Mouse (Mus musculus): ENCODE measurements around the gene Dync2h1. TPM values are rescaled to one million over a fixed set of nuclear protein-coding genes. Genes with fewer than 3 reads are reported as not detected.
"Not testable (repeated sequence)": the region's sequence is repeated elsewhere in the genome, so short reads cannot be mapped to it uniquely, and the experiment has no call there.

Dync2h1 gene
- total RNA-seq, 2 experiments from 2014 or later, result 1.3 TPM

DNA sequence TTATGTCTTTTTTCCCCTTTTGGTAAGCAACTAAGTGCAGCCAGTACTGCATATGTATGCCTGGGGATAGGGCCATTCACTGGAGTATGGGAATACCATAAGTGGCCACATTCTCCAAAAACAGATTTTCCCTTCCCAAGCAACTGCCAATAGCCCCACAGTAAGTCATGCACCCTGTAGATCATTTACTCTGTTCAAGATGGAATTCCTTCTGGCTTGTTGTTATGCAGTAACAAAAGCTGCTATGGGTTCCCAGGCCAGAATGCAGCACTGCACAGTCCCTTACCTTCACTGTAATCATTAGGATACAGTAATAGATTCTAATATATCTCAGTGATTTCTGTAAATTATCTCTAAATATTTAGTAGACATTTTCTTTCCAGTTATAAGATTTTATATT, 190.0 kb downstream of the Dync2h1 start:
- H3K27ac ChIP-seq, result no peak overlapping the region
- TF ChIP-seq CTCF (IDR thresholded peaks at IDR 0.05), result no peak
- H3K4me3 ChIP-seq, result no peak overlapping the region
- intact Hi-C loops (cut with DNase I), result no loop called here
- no peak for DNase-seq

DNA sequence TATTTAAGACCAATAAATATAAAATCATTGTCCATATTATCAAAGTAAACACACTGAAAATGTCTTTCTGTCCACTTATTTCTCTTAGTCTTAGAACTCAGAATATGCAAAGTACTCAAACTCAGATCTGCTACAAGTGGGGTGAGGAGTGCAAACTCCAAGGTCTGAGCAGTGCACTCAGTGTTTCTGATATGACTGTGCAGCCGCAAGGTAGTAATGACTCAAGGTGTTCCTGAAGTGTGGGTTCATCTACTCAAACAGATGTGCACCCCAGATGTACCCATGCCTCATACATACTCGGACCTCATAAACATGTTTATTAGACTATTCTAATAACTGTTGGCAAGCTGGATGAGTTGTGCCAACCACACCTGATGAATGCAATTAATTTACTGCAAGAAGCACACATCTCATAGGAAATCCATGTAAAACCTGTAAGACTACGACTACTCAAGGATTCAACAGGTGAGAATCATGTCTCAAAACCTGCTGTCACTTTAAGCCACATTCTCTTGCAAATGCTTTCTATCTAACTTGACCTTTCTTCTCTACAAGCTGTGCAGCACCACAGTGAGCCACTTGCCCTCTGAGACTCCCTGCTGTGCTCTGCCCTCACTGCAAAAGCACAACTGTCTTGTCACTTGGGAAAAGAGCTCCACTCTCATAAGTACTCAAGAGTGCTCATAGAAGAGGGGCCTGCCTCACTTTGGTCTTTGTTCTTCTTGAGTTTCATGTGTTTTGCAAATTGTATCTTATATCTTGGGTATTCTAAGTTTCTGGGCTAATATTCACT, 195.2 kb downstream of the Dync2h1 start:
- no peak for DNase-seq
- TF ChIP-seq CTCF (IDR thresholded peaks at IDR 0.05), result no peak
- intact Hi-C loops (cut with DNase I), result no loop called here
- H3K27ac ChIP-seq, result no peak overlapping the region
- no peak overlapping the region for H3K4me3 ChIP-seq

DNA sequence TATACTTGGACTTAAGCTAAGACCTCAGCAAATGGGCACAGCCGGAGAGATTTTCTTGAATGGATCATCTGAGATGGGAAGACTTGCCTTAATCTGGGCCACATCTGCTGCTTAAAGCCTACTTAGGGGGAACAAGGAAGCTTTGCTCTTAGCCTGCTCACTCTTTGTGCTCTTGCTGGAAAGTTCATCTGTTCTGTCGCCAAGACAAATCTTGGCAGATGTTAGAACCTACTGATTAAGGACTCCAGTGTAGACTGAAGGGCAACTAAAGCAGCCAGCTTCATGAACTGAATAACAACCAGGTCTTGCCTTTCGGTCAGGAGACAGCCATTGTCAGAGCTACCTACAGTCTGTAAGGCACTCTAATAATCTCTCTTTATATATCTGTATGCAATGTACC, 198.1 kb downstream of the Dync2h1 start:
- Histone ChIP-seq H3K27ac (no peak overlapping the region), H3K4me3 (no peak overlapping the region)
- intact Hi-C loops (cut with DNase I), result no loop called here
- no peak for DNase-seq
- no peak for TF ChIP-seq CTCF (IDR thresholded peaks at IDR 0.05)

GRCm38 (mm10) chr9:6969171-6969570, 215.1 kb downstream of the Dync2h1 start:
- DNase-seq, result no peak
- no peak overlapping the region for H3K27ac ChIP-seq
- no peak for TF ChIP-seq CTCF (IDR thresholded peaks at IDR 0.05)
- intact Hi-C loops (cut with DNase I), result no loop called here
- no peak overlapping the region for H3K4me3 ChIP-seq

DNA sequence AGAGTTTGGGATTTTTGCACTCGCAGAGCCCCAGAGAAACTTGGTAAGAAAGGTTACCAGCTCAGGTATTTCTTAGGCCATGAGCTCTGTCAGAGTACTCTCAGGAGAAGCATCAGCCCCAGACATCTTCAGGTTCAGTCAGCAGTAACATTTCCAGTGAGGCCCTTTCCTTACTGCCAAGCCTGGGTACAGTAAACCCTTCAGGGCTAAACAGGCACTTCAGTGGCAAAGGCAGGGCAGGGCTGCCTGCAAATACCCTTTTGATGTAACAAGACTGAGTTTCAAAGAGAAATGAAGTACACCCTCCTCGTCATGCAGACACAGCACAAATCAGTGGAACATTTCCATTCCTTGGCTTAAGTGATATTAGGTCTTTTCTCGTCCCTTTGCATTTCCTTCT, 219.2 kb downstream of the Dync2h1 start:
- no peak overlapping the region for H3K4me3 ChIP-seq
- H3K27ac ChIP-seq, result no peak overlapping the region
- TF ChIP-seq CTCF (IDR thresholded peaks at IDR 0.05), result no peak
- no peak for DNase-seq
- intact Hi-C loops (cut with DNase I), result no loop called here

DNA sequence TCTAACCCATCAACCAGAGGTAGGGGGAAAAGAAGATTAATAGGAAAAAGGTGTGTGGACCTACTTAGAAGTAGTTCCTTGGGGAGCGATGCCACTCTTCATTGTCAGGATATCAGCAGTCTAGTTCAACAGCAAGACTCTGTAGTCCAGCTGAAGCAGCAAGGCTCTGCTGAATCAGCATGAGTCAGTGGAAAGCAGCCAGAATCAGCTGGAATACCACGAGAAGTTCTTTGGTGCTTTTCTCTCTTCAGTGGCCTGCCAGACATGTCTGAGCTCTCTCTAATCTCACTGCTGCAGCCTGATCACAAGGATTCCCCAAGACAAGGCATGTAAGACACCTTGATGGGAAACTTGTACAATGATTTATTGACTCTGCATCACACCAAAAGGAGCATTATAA, 225.9 kb downstream of the Dync2h1 start:
- no peak for DNase-seq
- Histone ChIP-seq H3K4me3 (no peak overlapping the region), H3K27ac (no peak overlapping the region)
- TF ChIP-seq CTCF (IDR thresholded peaks at IDR 0.05), result no peak
- intact Hi-C loops (cut with DNase I), result no loop called here

DNA sequence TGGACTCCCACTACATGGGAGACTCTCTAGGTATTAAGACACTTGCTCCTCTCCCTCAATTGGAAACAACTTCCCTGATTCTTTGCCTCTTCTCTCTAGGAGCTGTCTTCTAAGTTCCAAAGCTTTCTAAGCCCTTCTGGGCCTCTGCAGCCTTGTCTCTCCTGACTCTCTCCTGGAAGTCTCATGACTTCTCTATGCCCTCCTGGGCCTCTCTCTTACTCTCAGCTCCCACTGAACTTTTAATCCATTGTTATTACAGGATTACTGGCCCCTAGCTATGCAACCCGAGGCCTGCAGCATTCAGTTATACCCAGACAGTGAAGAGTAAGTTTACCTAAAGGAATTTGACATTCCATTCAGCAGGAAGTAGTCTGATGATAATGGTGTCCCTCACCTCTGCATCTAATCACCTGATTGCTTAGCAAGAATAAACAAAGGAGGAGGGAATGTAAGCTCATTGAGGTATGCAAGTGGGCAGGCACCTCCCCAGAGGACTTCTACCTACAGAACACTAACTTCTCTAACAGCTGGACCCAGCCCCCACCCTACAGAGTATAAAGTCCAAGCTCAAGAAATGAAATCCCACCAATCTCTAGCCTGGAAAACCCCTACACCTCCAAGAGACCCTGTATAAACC, 256.7 kb downstream of the Dync2h1 start:
- Histone ChIP-seq H3K4me3 (no peak overlapping the region), H3K27ac (no peak overlapping the region)
- no peak for DNase-seq
- intact Hi-C loops (cut with DNase I), result no loop called here
- TF ChIP-seq CTCF (IDR thresholded peaks at IDR 0.05), result no peak

DNA sequence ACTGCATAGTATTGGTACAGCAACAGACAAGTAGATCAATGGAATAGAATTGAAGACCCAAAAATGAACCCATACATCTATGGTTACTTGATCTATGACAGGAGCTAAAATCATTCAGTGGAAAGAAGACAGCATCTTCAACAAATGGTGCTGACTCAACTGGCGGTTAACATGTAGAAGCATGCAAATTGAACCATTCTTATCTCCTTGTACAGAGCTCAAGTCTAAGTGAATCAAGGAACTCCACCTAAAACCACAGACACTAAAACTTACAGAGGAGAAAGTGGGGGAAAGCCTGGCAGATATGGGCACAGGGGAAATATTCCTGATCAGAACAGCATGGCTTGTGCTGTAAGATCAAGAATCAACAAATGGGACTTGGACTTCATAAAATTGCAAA, 270.8 kb downstream of the Dync2h1 start:
- intact Hi-C loops (cut with DNase I), result no loop called here
- no peak for DNase-seq
- TF ChIP-seq CTCF (IDR thresholded peaks at IDR 0.05), result no peak
- no peak overlapping the region for H3K4me3 ChIP-seq
- H3K27ac ChIP-seq, result no peak overlapping the region

GRCm38 (mm10) chr9:6910537-6910936, 273.7 kb downstream of the Dync2h1 start:
- H3K4me3 ChIP-seq; H3K27ac ChIP-seq; DNase-seq; intact Hi-C loops (cut with DNase I): not testable (repeated sequence)

DNA sequence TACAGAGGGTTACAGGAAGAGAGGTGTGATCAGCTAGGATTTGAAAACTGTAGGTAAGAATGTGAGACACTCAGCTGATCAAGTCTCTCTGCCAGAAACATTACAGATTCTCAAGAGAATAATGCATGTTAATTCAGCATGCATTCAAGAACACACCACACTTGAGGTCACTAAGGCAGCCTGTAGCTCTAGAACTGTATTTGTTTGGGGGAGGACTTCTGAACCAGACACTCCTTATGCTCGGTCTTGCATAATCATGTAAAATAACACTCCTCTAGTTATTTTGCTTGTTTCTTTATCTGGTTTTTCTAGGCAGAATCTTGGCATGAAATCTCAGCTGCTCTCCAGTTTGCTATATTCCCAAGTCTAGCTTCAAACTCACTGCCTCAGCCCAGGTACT, 282.6 kb downstream of the Dync2h1 start:
- TF ChIP-seq CTCF (IDR thresholded peaks at IDR 0.05), result no peak
- no peak overlapping the region for H3K4me3 ChIP-seq
- intact Hi-C loops (cut with DNase I), result no loop called here

DNA sequence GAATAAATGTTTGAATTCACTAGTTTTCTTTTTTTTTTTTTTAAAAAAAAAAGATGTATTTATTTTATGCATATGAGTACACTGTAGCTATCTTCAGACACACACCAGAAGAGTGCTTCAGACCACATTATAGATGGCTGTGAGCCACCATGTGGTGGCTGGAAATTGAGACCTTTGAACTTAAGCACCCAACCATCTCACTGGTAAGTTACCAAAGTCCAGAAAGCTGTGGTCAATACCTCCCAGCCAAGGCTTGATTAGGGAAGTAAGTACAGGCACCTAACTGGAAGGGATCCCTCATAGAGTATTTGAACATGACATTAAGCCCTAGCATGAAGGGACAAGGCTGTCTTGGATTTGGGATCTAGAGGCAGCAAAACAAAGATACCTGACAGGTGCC, 292.9 kb downstream of the Dync2h1 start:
- Histone ChIP-seq H3K27ac (no peak overlapping the region), H3K4me3 (no peak overlapping the region)
- no peak for TF ChIP-seq CTCF (IDR thresholded peaks at IDR 0.05)
- no peak for DNase-seq
- intact Hi-C loops (cut with DNase I), result no loop called here

More for the DNA sequence above, 282.6 kb downstream of the Dync2h1 start:
- DNase-seq, result no peak
- H3K27ac ChIP-seq, result no peak overlapping the region

GRCm38 (mm10) chr9:6881187-6881984, 302.9 kb downstream of the Dync2h1 start:
- no peak for TF ChIP-seq CTCF (IDR thresholded peaks at IDR 0.05)
- no peak overlapping the region for H3K4me3 ChIP-seq
- intact Hi-C loops (cut with DNase I), result no loop called here

More at GRCm38 (mm10) chr9:6881187-6881984, 302.9 kb downstream of the Dync2h1 start:
- H3K27ac ChIP-seq, result no peak overlapping the region
- DNase-seq, result no peak

Other genes with a start within 250 kb of the Dync2h1 start
- 10 to 100 TPM; 71.2 to 89.2 TPM for gene Dcun1d5, start 74 bp upstream of the Dync2h1 start, total RNA-seq (2021)
- gene Mmp13, start 88.1 kb upstream of the Dync2h1 start, total RNA-seq (2021), result not detected
- gene Mmp12, start 159.9 kb upstream of the Dync2h1 start, total RNA-seq (2021), result not detected
- gene Mmp1b, start 203.6 kb upstream of the Dync2h1 start, total RNA-seq (2021), result not detected